Mouse (Mus musculus) c-Kit-positive CD71-positive TER-119-negative erythroid progenitor cells, embryonic 14.5 days (primary cell): ENCODE results near the gene Plaa.

ENCODE experiments used
- DNase-seq: peaks from one replicate; pipeline ENCODE4 v3.0.0-alpha.2; 2013; ENCODE audit warnings: low read depth

Gene Plaa

DNA sequence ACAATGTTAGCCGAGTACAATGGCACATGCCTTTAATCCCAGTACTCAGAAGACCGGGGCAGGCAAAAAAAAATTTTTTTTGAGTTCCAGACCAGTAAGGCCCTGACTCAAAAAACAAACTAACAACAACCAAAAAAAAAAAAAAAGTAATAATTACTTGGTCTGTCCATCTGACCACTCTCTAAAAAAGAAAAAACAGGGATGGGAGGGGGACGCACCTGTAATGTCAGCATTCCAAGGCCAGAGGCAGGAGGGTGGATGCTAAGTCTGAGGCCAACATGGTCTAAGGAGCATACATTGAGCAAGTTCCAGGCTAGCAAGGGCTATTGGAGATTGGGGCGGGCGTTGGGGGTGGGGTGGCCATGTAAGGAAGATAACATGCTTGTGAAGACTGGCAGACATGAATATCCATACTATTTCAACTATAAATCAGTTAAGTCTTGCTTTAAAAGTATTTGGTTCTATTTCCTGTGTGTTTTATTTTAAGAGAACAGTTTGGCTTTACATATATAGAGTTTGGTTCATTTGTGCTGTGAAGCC, 48.0 kb downstream of the Plaa start:
- DNase-seq = peak; percentile 38

DNA sequence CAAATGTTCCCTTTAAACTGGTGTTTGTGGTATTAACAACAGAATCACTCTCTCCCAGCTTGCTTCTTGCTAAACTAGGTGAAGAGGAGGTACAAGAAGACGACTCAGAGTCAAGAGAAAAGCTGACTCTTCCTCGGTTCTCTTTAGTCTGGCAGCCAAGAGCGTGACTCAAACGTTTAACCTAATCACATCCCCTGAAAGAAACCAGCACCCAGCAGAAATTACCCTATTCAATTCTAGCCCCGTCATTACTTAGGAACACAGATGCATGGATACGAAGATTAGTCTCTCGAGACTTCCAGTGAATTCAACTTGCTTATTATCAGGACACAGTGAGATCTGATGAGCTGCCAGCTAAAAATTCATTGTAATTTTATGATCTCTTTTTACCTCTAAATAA, 58.7 kb downstream of the Plaa start:
- no peak for DNase-seq

DNA sequence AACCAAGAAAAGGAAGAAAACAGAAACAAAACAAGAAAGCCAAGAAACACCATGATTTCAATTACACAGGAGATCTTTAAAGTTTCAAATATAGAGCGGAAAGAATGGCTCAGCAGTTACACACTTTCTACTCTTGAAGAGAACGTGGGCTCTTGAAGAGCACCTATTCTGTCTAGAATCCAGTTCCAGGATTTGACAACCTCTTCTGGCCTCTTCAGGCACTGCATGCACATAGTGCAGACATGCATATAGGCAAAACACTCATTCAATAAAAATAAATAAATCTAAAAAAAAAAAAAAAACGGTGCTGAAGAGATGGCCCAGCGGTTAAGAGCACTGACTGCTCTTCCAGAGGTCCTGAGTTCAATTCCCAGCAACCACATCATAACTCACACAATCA, 60.0 kb downstream of the Plaa start:
- DNase-seq = peak; percentile 16

DNA sequence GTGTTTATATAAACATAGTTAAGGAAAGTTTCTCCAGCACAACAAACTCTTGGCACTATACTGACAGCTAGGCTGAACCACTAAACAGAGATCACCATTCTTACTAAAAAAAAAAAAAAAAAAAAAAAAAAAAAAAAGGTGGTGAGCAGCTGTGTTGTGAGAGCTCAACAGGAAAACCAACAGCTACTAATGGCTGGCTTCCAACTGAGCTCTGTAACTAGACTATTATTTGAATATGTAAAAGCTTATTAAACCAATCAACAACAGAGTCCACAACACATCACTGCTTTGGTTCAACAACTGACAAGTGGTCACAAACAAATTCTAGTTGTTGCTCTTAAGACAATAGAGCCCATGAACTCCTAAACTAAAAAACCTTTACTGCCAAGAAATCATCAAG, 69.8 kb downstream of the Plaa start:
- DNase-seq = no peak

DNA sequence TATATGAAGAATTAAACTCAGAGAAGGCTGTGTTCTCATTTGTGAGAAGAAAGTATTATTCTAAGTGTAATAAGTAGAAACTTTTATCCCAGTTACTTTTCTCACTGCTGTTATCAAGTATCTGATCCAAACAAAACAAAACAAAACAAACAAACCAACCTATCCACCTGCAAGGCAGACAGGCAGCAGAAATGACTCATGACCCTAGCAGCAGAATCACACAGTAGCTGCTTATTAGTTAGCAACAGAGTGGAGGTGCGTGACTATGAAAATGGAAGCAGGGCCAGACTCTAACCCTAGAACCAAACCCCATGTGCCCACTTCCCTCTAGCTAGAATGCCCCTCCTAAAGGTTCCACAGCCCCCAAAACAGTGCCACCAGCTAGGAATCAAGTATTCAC, 73.6 kb downstream of the Plaa start:
- DNase-seq = no peak

DNA sequence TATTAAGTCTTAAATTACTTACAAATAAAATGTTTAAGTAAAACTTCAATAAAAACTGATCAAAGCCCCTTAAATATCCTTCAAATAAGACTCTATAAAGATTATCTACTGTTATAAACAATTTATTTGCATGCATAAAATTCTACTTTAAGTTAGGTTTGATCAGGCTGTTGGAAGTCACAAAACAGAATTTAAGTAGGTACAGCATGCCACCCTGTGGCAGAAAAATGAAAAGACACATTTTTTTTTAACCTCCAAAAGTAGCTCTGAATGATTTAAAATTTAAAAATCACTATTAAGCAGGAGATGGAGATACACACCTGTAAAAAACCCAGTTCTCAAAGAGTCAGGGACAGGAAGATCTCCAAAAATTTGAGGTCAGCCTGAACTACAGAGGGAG, 79.7 kb downstream of the Plaa start:
- DNase-seq = no peak

DNA sequence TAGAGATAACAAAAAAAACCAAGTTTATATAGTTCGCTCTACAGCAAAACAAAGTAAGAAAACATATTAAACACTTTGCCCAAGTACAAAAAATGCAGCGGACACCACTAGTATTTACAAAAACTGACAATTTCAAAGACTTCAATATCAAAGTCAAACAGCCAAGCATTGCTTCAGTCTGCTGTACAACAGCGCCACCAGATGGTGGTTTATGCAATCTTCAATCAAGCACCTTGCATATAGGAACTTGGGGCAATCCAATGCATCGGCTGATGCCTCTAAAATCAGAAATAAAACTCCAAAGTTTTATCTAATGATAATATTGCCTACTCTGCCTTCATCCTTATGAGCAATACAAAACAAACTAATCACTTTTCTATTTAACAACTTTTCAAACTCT, 85.4 kb downstream of the Plaa start:
- peak; percentile 47 for DNase-seq
